Mouse (Mus musculus) c-Kit-negative CD71-positive TER-119-positive erythroid progenitor cells, embryonic 14.5 days (primary cell): ENCODE results near the gene Olig1.
"Not testable (repeated sequence)": the region's sequence is repeated elsewhere in the genome, so short reads cannot be mapped to it uniquely, and the experiment has no call there.

Experiments
- DNase-seq: peaks from one replicate; pipeline ENCODE4 v3.0.0-alpha.2; 2013; ENCODE audit warnings: low read depth, low spot score

Olig1 gene

DNA sequence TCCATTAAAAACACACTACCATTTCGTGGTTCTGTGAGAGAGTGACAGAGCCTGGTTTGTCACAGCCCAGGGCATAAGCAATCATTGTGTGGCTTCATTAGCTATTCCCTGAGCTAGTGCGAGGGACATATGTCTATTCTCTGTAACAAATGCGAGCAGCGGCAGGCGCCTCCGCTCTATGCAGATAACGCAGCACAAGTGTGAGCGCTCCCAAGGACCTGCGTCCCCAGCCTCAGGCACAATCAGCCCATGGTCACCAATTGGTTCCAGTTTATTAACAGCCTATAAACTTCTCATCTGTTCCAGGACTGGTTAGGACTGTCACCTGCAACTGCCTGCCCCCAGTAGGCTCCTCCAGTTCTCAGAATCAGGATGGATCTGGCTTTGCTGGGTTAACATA, 23.3 kb upstream of the Olig1 start:
- no peak for DNase-seq

DNA sequence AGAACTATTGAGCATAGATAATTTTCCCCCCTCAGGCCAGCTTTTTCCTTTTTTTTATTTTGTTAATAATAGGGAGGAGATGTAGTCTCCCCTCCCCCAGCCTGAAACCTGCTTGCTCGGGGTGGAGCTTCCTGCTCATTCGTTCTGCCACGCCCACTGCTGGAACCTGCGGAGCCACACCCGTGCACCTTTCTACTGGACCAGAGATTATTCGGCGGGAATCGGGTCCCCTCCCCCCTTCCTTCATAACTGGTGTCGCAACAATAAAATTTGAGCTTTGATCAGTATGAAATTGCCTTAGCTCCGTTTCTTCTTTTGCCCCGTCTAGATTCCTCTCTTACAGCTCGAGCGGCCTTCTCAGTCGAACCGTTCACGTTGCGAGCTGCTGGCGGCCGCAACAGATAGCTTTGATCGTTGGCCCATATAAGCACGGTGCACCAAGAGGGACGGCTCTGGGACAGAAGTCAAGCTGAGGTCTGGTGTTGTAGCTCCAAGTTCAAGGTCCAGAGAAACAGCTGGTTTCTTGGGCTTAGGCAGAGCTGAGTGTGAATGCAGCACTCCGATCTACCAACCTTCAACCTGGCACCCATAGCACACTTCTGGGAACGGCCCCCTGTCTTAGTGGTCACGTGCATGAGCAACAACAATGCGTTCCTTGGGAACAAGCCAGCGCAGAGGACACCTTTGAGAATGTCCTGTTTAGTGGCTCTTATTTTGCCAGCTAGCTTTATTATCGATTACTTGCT, 14.0 kb upstream of the Olig1 start:
- not testable (repeated sequence) for DNase-seq

DNA sequence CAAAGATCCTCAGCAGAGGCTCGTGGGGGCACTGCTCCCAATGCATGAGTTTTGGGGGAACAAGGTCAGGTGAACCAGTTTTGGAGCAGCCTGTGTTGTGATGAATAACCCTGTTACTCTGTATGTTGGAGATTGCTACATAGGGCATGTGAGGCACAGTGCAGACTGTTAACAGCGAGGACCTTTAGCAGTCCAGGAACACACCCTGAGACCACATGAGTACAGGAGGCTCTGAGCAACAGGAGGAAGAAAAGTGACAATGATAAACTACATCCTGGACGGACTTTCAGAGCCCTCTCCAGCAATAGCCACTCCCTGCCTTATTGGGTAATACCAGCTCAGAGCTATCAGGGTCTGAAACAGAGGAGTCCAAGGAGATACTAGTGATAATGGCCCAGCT, 10.6 kb upstream of the Olig1 start:
- DNase-seq = no peak

DNA sequence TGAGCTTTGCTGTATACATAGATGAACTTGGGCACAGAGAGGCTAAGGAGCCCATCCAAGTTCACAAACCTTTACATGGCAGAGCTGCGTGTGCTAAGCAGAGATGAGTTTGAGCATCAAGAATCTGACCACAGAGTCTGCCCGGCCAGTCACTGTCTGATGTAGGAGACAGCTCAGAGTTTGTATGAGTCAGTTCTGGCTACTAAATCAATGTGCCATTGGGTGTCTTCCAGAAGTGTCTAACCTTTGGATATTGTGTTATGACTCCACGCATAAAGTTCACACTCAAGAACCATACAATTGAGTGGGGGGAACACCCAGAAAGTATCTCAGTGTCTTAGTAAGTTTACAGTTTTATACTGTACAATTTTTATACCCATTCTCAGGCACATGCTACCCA, 8.7 kb upstream of the Olig1 start:
- no peak for DNase-seq

DNA sequence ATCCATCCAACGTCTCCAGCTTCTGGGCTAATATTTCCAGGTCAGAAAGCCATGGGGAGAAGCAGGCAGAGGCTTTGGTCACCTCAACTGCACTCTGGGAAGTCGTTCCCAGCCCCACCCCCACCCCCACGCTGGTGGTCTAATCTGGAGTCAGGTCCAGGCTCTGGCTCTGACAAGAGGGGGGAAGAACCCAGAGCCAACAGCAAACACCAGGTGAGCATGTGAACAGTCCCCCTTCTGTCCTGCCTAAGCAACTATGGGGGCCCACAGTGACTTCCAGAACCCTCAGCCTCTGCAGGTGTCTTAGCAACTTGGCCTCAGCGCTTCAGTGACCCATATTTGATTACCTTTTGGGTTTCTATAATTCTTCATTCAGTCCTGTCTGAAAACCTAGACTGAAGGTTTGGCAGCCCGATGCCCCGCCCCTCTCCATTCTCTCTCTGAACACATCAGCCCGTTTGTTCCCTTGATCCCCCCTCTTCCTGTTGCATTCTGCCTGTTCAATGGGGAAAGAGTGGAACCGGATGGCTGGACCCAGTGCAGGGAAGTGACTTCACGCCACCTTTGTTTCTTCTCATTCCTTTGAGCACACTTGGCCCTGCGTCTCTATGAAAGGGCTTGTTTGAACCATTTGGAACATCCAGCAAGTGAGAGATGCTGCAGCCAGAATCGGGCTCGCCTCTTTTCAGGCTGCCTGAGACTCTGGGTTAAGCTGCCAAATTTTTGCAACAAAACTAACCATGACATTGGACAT, 6.9 kb upstream of the Olig1 start:
- no peak for DNase-seq

DNA sequence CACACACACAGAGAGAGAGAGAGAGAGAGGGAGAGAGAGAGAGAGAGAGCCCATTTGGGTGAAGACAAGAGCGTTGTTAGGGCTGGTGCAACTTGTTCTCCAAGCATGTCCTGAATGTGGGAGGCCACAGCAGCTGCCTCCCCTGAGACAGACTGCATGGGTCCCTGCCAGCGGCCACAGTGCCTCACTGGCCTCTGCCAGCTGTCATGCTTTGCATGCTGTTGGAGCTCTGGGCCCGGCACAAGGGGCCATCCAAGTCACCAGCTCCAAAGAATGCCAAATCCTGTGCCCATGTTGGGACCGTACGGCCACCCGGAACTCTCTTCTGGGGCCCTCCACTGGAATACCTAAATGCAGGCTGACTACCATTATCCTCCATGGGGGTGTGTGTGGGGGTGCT, 3.6 kb upstream of the Olig1 start:
- DNase-seq = no peak

DNA sequence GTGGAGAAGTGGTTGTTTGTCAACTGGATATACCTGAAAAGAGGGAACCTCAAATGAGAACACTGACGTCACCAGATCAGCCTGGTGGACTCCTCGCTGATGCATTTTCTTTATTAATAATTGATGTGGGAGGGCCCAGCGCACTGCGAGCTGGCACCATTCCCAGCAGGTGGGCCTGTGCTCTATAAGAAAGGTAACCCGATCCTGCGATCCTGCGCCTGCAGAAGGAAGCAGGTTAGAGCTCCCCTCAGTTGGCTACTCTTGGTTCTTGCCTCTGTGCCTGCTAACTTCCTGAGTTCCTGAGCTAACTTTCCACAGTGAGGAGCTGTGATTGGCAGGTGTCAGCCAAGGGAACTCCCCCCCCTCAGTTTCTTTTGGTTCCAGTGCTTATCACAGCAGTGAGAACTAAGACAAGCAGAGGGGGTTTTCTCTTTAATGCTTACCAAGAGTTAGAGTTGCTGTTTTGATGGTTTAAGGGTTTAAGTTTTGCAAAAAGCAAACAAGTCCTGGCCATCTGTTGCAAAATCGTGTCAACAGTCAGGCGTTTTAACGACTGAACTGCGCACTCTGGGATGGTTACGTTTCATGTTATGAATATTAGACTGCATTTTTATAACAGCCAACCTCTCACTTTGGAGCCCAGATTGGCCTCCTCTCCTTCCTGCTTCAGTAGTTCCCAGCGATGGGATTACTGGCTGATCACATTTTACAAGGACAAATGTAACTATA, 684 bp upstream of the Olig1 start:
- no peak for DNase-seq

DNA sequence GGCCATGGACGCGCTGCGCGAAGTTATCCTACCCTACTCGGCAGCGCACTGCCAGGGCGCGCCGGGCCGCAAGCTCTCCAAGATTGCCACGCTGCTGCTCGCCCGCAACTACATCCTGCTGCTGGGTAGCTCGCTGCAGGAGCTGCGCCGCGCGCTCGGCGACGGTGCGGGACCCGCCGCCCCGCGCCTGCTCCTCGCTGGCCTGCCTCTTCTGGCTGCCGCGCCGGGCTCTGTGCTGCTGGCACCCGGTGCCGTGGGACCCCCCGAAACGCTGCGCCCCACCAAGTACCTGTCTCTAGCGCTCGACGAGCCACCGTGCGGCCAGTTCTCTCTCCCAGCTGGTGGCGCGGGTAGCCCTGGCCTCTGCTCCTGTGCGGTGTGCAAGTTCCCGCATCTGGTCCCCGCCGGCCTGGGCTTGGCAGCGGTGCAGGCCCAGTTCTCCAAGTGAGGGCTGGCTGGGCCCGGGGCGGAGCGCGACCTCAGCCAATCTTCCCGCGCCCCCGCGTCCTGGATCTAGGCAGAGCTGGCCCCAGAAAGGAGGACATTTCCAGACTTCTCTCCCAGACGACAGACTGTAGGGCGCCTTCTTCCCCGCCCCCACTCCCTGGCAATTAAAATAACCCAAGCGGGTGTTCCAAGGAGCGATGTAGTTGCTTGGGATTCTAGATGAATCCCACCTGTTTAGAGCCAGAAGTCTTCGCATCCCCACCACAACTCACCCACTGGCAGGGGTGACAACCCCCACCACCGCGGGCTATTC, 820 bp downstream of the Olig1 start:
- DNase-seq = no peak

DNA sequence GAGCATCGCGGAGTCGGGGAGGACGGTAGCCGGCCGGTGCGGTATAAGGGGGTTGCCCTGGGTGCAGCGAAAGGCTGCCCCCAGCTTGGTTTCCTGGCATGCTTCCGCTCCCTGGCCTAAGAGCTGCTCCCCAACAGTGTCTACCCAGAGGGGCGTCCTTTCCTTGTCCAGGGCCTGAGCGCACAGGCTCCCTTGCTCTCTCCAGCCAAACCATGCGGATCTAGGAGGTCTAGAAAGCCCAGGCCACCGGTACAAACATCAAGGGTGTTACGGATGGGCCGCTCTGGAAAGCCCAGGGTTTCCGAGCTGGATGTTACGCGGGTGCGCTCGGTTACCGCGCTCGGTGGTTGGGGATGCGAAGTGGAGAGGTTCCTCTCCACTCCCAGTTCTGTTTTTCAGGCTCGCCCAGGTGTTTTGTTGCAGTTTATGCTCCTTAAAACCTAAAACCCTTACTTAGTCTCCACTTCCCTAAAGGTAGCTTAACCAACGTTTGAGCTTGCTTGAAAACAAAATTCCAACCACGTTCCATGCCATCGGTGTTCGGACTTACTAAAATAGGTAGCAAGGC, 1.5 kb downstream of the Olig1 start:
- no peak for DNase-seq

DNA sequence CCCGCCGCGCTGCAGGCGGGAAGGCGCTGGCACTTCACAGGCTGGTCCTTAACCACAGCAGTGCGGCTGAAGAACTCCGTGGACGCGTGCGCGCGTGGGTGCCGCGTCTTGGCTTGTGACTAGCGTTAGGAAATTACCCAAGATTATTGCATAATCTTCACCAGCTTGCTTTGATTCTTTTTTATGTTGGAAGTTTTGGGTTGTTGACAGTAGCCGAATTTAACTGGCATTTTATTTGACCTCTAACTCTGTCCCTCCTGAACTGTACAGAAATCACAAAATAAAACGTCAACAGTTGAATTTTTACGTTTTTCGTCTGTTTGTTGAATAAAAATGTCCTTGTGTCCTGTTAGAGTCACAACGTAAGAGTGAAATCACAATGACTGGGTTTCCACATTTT, 2.1 kb downstream of the Olig1 start:
- DNase-seq = no peak

DNA sequence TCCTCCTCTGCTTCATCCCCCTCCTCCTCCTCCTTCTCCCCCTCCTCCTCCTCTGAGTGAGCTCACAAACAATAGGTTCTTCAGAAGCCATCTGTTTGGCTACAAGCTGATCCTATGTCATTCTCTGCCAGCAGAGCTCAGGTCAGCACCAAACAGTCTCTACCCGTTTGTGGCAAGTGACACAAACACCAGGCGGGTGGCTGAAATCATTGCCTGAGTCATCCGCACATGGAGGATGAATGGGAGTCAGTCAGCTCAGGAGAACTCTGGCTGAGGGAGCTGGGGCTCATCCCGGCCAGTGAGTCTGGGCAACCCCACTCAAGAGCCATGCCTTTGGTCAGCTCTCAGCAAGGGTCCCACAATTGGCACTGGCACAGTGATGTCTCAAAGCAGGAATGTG, 10.9 kb downstream of the Olig1 start:
- DNase-seq = no peak

DNA sequence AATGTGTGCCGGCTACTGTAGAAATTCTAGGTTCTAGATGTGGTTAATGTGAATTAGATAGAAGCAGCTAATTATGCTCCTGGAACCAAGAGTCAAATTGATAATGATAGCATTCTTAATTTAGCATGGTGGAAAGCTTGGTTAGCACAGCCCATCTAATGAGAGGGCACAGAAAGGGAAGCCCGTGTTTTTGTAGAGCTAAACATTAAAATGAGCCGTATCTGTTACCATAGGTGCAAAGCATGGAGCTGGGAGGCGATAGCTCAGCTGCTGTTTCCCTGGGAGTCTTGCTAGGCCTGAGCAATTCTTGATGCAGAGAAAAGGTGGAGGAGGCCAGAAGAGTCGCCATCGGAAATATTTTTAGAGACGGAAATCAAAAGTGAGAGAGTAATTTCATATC, 22.5 kb downstream of the Olig1 start:
- DNase-seq = no peak

DNA sequence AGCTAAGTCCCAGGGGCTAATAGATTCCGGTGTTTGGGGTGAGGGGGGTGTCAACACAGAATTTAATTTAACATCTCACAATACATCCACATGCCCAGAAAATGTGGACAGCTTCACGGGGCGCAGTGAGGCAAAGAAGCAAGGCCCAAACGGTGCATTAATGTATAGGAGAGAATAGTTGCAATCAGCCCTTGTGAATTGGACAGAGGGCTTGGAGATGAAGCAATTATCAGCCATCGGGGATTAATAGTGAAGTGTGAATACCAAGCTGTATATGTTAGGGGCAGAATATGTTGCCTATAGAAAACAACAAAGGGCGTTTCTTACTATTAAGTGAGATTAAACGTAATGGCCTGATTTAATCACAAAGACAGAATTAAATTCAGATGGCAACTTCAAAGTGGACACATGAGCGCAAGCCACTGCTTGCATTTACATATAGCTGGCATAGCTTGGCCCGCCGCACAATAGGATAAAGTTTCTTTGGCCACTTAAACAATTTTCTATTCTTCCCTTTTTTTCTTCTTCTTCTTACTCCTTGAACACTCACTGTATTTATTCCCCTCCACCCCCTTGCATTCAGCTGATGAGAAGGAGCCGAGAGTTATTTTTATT, 23.3 kb downstream of the Olig1 start:
- no peak for DNase-seq

DNA sequence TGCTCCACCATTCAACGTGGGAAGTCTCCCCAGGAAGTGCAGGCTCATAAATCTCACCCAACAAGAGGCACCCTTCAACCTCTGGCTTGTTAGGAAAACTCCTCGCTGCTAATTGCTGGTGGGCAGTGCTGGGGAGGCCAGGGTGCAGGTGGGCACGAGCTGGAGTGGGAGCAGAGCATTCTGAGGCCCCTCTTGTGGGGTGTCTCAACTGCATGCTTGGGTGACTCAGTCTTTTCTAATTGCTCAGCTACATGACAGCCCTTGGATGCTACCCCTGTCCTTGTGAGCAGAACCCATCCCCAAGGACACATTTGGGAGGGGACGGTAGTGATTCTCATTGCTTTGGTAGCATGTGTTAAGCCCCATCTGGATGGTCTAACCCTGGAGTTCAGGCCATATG, 28.2 kb downstream of the Olig1 start:
- DNase-seq = no peak

DNA sequence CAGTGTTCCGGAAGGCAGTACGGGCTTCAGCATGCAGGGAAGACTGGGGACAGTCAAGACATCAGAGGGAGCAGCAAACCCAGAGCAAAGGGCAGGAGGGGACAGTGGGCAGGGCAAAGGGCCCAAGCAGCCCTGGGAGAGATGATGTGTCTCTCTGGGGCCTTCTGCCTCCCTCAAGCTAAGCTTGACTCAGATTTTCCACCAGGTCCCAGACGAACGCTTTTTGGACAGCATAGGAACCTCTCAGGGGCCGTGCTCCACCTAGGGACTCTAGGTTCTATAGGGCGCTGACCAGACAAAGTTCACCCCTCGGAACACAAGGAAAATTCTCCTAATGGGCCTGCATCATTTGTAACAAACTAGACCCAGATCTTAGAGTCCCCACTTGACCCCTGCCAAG, 29.8 kb downstream of the Olig1 start:
- no peak for DNase-seq

DNA sequence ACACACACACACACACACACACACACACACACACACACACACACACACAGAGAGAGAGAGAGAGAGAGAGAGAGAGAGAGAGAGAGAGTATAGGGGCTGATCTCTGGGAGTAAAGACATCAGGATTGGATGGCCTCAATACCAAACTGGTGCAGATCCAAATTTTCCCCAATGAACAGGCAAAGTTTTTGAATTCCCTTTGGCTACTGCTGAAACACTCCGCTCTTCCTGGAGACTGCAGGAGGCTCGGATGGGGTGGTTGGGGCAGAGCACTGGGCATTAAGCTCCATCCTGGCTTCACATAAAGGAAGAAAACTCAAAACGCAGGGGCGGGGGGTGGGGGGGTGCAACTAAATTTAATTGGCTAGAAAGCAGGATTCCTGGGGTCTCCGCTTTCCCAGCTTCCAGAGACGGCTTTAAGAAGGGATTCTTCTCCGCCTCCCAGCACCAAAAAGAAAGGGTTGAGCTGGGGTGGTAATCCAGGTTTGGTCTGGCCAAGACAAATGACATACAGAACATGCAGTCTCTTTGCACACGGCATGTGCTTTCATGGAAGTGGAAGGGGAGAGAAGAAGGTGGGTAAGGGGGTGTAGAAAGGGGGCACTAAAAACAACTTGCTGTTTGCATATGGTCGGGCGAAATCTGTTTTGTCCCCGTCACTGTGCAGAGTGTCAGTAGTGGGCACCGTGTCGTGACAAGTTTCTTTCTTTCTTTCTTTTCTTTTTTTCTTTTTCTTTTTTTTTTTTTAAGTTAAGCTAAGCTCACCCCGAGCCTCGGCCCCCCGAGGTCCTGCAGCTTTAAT, 31.3 kb downstream of the Olig1 start:
- DNase-seq = no peak

DNA sequence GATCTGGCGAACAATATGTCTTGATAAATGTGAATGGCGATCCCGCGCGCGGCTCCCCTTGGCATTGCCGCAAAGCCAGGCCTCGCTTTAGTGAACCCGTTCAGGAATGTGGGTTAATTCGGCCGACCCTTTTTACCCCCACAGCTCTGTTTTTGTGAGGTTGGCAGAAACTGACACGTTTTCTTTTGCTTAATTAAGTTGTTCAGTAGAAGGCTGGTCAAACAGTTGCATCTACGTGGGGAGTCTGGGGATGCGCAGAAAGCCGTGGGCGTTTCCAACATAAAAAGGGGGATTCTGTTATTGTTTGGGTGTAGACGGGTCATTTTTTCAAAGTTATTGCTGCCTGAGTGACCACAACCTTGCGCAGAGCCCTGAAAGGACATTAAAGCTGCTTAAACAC, 31.9 kb downstream of the Olig1 start:
- DNase-seq = no peak

DNA sequence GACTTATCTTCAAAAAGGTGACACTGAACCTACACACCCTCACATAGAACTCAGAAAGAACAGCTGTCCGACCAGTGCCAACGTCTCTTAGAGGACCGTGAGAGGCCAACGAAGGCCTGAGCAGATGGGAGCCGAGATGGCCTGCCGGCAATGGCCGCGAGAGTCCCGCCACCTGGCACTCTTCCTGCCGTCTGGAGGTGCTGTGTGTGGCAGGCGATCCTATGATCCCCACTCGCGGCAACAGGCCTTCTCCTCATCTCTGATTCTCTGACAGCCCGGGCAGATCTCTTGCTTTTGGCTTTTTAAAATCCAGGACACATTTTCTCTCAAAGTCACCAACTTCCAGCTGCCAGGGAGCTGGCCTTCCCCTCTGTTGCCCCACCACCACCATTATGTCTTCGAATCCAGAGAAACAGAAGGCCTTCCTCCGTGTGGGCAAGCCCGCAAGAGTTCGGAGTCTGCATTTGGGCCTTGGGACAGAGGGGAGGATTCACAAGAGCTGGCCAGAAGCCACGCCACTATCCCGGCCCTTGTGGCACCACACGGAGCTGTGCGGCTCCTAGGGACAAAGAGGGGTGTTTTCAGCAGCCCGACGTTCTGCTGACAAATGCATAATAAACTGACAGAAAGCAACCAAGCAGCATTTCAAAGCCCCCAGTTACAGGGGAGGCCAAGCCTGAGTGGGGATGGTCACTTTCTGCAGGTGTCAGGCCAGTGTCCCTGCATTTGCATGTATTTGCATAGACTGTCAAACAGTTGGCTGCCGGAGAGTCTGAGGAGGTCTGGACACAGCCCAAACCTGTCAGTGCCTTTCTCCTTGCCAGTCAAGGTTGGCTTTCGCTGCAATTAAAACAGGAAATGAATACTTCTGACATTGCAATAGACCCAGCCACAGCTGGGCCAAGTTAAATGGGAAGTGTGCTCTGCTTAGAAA, 34.5 kb downstream of the Olig1 start:
- no peak for DNase-seq

DNA sequence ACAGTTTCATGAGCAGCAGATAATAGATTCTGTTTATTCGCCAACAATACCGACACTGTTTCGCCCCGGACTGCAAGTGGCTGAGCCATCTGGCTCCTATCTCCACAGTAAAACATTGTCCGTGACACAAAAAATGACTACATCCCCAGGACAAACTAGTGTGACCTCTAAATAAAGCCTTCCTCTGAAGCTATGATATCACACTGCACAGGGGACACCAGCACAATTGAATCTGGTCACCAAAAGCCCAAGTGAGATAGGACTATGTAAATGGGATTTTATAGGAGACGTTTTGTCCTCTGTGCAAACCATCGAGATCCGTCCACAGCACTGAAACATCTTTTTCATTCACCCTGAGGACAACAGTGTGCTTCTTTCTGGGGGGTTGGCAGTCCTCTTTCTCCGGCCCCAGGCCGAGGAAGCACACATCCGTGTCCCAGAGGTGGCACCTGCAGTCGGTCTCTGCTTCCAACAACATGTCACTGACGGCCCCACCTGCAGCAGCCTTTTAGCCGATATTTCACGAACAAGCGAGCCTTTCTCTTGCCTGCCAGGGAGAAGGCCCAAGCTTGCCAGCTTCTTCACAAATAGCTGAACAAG, 36.0 kb downstream of the Olig1 start:
- no peak for DNase-seq
